Mouse (Mus musculus): ENCODE results near the gene B230118H07Rik.

DNA sequence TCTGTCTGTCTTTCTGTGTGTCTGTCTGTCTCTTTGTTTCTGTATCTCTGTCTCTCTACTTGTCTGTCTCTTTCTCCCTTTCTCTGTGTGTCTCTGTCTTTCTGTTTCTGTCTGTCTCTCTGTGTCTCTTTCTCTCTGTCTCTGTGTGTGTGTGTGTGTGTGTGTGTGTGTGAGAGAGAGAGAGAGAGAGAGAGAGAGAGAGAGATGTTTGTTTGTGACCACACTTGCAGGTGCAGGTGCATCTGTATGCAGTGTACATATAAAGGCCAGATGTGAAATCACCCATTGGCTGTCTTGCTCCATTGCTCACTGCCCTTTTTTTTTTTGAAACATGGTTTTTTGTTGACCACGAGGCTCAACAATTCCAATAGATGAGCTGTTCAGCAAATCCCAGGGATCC, 1.1 kb upstream of the B230118H07Rik start:
- TF ChIP-seq POLR2A (IDR thresholded peaks at IDR 0.05; ENCODE audit: low read depth, low read length) (no peak), CTCF (conservative IDR thresholded peaks at IDR 0.05; ENCODE audit: insufficient read depth, insufficient read length, low read depth, low read length) (no peak)
